8 mouse cellular contexts compared by ENCODE assay signal in genomic region chr7:80044170-80044569, GRCm38 (mm10). TPM values are rescaled to one million over a fixed set of nuclear protein-coding genes. Genes with fewer than 3 reads are reported as not detected.
DNase-seq lines count a peak whose midpoint lies in the region; ATAC-seq and TF ChIP-seq lines count a peak whose summit lies in the region.

No protein-coding gene starts in this region.

- TF ChIP-seq EP300 in lung, postnatal 0 days (IDR thresholded peaks at IDR 0.05): peak; percentile 89

- no peak overlapping the region for H3K4me3 ChIP-seq in gastrocnemius, adult 2 months
- no peak overlapping the region for H3K4me3 ChIP-seq in bone marrow, adult 2 months (replicated peaks; ENCODE audit: control insufficient read depth, low read depth, low read length)
- H3K4me3 ChIP-seq in intestine, embryonic 15.5 days (replicated peaks): no peak overlapping the region
- H3K4me3 ChIP-seq in lung, postnatal 0 days (ENCODE audit: low read depth, low read length): no peak overlapping the region

- intact Hi-C loops in gastrocnemius, adult 2 months (cut with DNase I): no loop called here
- intact Hi-C loops in left cerebral cortex, postnatal 36 days (cut with DNase I): no loop called here

- no peak for TF ChIP-seq POLR2A in bone marrow, adult 2 months (IDR thresholded peaks at IDR 0.05; ENCODE audit: borderline replicate concordance, control insufficient read depth, low read depth, low read length)

- H3K36me3 ChIP-seq in intestine, embryonic 15.5 days: no peaks in the 10 kb centered on the region
- no peaks in the 10 kb centered on the region for H3K36me3 ChIP-seq in lung, postnatal 0 days (ENCODE audit: insufficient read depth, low read length)

- no peaks in the 10 kb centered on the region for H3K27me3 ChIP-seq in intestine, embryonic 15.5 days (replicated peaks)
- H3K27me3 ChIP-seq in lung, postnatal 0 days (replicated peaks; ENCODE audit: insufficient read depth, low read length): no peaks in the 10 kb centered on the region

- peak overlapping the region; percentile 66 for H3K27ac ChIP-seq in gastrocnemius, adult 2 months
- H3K27ac ChIP-seq in bone marrow, adult 2 months (ENCODE audit: control insufficient read depth, insufficient read depth, low read depth, low read length, poor library complexity): peak overlapping the region; percentile 37; the same call in 1 of the 2 replicates
- H3K27ac ChIP-seq in intestine, embryonic 15.5 days: peak overlapping the region; percentile 38; the same call in 1 of the 2 replicates
- peak overlapping the region; percentile 80 for H3K27ac ChIP-seq in lung, postnatal 0 days (ENCODE audit: low read length)

- no peak for ATAC-seq in intestine, embryonic 15.5 days
- ATAC-seq in lung, postnatal 0 days: peak; percentile 91

- WGBS in bone marrow, adult 2 months: 11% methylated on average over 7 of the region's 7 CpGs
- WGBS in intestine, embryonic 15.5 days: 37% methylated on average over 7 of the region's 7 CpGs
- WGBS in lung, postnatal 0 days: 24% methylated on average over 7 of the region's 7 CpGs

- no peak for TF ChIP-seq CTCF in gastrocnemius, adult 2 months (IDR thresholded peaks at IDR 0.05)
- TF ChIP-seq CTCF in bone marrow, adult 2 months (IDR thresholded peaks at IDR 0.05; ENCODE audit: control insufficient read depth, insufficient read depth, low read length): no peak
- no peak for TF ChIP-seq CTCF in lung, postnatal 0 days (IDR thresholded peaks at IDR 0.05)

- DNase-seq in gastrocnemius, adult 2 months: no peak
- DNase-seq in gastrocnemius, postnatal 4 days (ENCODE audit: low spot score in 2 of 2): no peak
- DNase-seq in lung, postnatal 0 days (ENCODE audit: low spot score): peak; percentile 73
- no peak for DNase-seq in embryo, embryonic 10.5 days (ENCODE audit: low spot score)
- no peak for DNase-seq in frontal cortex, postnatal 36 days (ENCODE audit: low spot score in 2 of 2)
- no peak for DNase-seq in left cerebral cortex, postnatal 36 days (ENCODE audit: low spot score in 2 of 2)

- no peak overlapping the region for H3K9ac ChIP-seq in intestine, embryonic 15.5 days
- H3K9ac ChIP-seq in lung, postnatal 0 days (replicated peaks; ENCODE audit: low read depth): no peak overlapping the region

- H3K4me1 ChIP-seq in bone marrow, adult 2 months (ENCODE audit: control insufficient read depth, insufficient read depth, low read length): peaks cover 12% of the 10 kb centered on the region
- H3K4me1 ChIP-seq in intestine, embryonic 15.5 days (replicated peaks): peaks cover 15% of the 10 kb centered on the region
- H3K4me1 ChIP-seq in lung, postnatal 0 days (ENCODE audit: insufficient read depth, low read depth, low read length): peaks cover 11% of the 10 kb centered on the region; the same call in 1 of the 2 replicates

- H3K4me2 ChIP-seq in intestine, embryonic 15.5 days (replicated peaks): no peak overlapping the region
- no peak overlapping the region for H3K4me2 ChIP-seq in lung, postnatal 0 days (replicated peaks; ENCODE audit: low read depth, low read length)

- H3K9me3 ChIP-seq in intestine, embryonic 15.5 days: no peaks in the 10 kb centered on the region
- no peaks in the 10 kb centered on the region for H3K9me3 ChIP-seq in lung, postnatal 0 days (ENCODE audit: low read length)

RNA-seq across cellular contexts. Expression of gene Zfp710, which starts 19.6 kb away (rescaled TPM):
- total RNA-seq in gastrocnemius, adult 2 months (2021): 10 to 100 TPM; 21.5 to 37.5 TPM
- 10 to 100 TPM; 17.5 to 18.1 TPM for total RNA-seq in gastrocnemius, postnatal 4 days (2021)
- 12.5 and 28.1 TPM in 2 replicates for polyA plus RNA-seq in bone marrow, adult 2 months (2011; ENCODE audit: insufficient read depth, insufficient read length, low replicate concordance, missing spikeins)
- 13.5 and 13.6 TPM in 2 replicates for polyA plus RNA-seq in intestine, embryonic 15.5 days (2015; fragmentation: Nextera tagmentation; extraction: Ambion mirVana)
- 11.1 and 12.9 TPM in 2 replicates for polyA plus RNA-seq in lung, postnatal 0 days (2015; fragmentation: Nextera tagmentation; extraction: Ambion mirVana)
- total RNA-seq in left cerebral cortex, postnatal 36 days (2021): 10 to 100 TPM; 18.4 to 20.2 TPM
